Mouse (Mus musculus) bone marrow macrophage, adult 2 months (primary cell): ENCODE results near the gene Nme2.

Source experiments
- CTCF ChIP-seq: IDR thresholded peaks from 2 replicates; pipeline ENCODE4 v1.5.1; 2012; ENCODE audit warnings: low read depth, mild to moderate bottlenecking, low read length, moderate library complexity
- POLR2A ChIP-seq: IDR thresholded peaks from 2 replicates; pipeline ENCODE4 v1.6.1; 2012; ENCODE audit warnings: mild to moderate bottlenecking, low read depth, low read length, borderline replicate concordance

GRCm38 (mm10) chr11:93987625-93988327, 31.7 kb upstream of the Nme2 start:
- no peak for TF ChIP-seq CTCF
- no peak for TF ChIP-seq POLR2A
